Mouse (Mus musculus): ENCODE measurements around the gene Nptx1. TPM values are rescaled to one million over a fixed set of nuclear protein-coding genes. Genes with fewer than 3 reads are reported as not detected.

Nptx1 gene
- polyA plus RNA-seq (2015; fragmentation: Nextera tagmentation; extraction: Ambion mirVana) = 1.0 and 1.2 TPM in 2 replicates

GRCm38 (mm10) chr11:119547183-119547921 is at the start of gene Nptx1:
TSS of gene Nptx1 (minus strand) at chr11:119547753.
- ATAC-seq (ENCODE audit: low read depth) = 0 out of 2 replicates have a peak, but pooled peaks have one; percentile 18
- H3K27me3 ChIP-seq (ENCODE audit: control insufficient read depth, insufficient read depth, low read depth, low read length) = peaks cover 64% of the 10 kb centered on the region
- H3K9ac ChIP-seq (ENCODE audit: low read length) = peak within 1 kb of the TSS; percentile 63
- H3K4me1 ChIP-seq (replicated peaks; ENCODE audit: control insufficient read depth, insufficient read depth, low read length) = peaks cover 50% of the 10 kb centered on the region
- under 1% methylated on average over 80 of the region's 90 CpGs for WGBS
- H3K9me3 ChIP-seq (ENCODE audit: control insufficient read depth, low read length) = no peaks in the 10 kb centered on the region
- H3K4me2 ChIP-seq (ENCODE audit: low read depth, low read length) = peak within 1 kb of the TSS; percentile 99
- no peak within 1 kb of the TSS for H3K27ac ChIP-seq (ENCODE audit: low read length)
- H3K4me3 ChIP-seq (ENCODE audit: low read length) = peak within 1 kb of the TSS; percentile 58
- H3K36me3 ChIP-seq (ENCODE audit: control insufficient read depth, insufficient read depth, low read length) = no peaks in the 10 kb centered on the region

GRCm38 (mm10) chr11:119593966-119594365 is 46.4 kb upstream of the Nptx1 start:
- Histone ChIP-seq H3K4me3 (ENCODE audit: low read length) (no peak overlapping the region), H3K9ac (ENCODE audit: low read length) (no peak overlapping the region), H3K4me1 (replicated peaks; ENCODE audit: control insufficient read depth, insufficient read depth, low read length) (no peaks in the 10 kb centered on the region), H3K36me3 (ENCODE audit: control insufficient read depth, insufficient read depth, low read length) (no peaks in the 10 kb centered on the region), H3K27me3 (ENCODE audit: control insufficient read depth, insufficient read depth, low read depth, low read length) (no peaks in the 10 kb centered on the region), H3K4me2 (ENCODE audit: low read depth, low read length) (no peak overlapping the region), H3K9me3 (ENCODE audit: control insufficient read depth, low read length) (no peaks in the 10 kb centered on the region), H3K27ac (ENCODE audit: low read length) (no peak overlapping the region)
- WGBS = 25% methylated on average over 3 of the region's 3 CpGs
- peak; percentile 70; the same call in 1 of the 2 replicates for ATAC-seq (ENCODE audit: low read depth)

- H3K36me3 ChIP-seq (ENCODE audit: control insufficient read depth, insufficient read depth, low read length) = no peaks in the 10 kb centered on the region
- H3K4me1 ChIP-seq (replicated peaks; ENCODE audit: control insufficient read depth, insufficient read depth, low read length) = no peaks in the 10 kb centered on the region
- no peak overlapping the region for H3K4me3 ChIP-seq (ENCODE audit: low read length)
- 79% methylated on average over 7 of the region's 7 CpGs for WGBS
- no peak overlapping the region for H3K27ac ChIP-seq (ENCODE audit: low read length)
- H3K9me3 ChIP-seq (ENCODE audit: control insufficient read depth, low read length) = no peaks in the 10 kb centered on the region
- ATAC-seq (ENCODE audit: low read depth) = no peak
- no peaks in the 10 kb centered on the region for H3K27me3 ChIP-seq (ENCODE audit: control insufficient read depth, insufficient read depth, low read depth, low read length)
- no peak overlapping the region for H3K4me2 ChIP-seq (ENCODE audit: low read depth, low read length)
- H3K9ac ChIP-seq (ENCODE audit: low read length) = no peak overlapping the region
Measured at GRCm38 (mm10) chr11:119589242-119589641, 41.7 kb upstream of the Nptx1 start.

- H3K9me3 ChIP-seq (ENCODE audit: control insufficient read depth, low read length) = no peaks in the 10 kb centered on the region
- no peak for ATAC-seq (ENCODE audit: low read depth)
- WGBS = 21% methylated on average over 5 of the region's 5 CpGs
- no peaks in the 10 kb centered on the region for H3K36me3 ChIP-seq (ENCODE audit: control insufficient read depth, insufficient read depth, low read length)
- no peak overlapping the region for H3K4me2 ChIP-seq (ENCODE audit: low read depth, low read length)
- H3K4me3 ChIP-seq (ENCODE audit: low read length) = no peak overlapping the region
- H3K27ac ChIP-seq (ENCODE audit: low read length) = no peak overlapping the region
- H3K4me1 ChIP-seq (replicated peaks; ENCODE audit: control insufficient read depth, insufficient read depth, low read length) = no peaks in the 10 kb centered on the region
- no peak overlapping the region for H3K9ac ChIP-seq (ENCODE audit: low read length)
- H3K27me3 ChIP-seq (ENCODE audit: control insufficient read depth, insufficient read depth, low read depth, low read length) = no peaks in the 10 kb centered on the region
Measured at GRCm38 (mm10) chr11:119587112-119587511, 39.6 kb upstream of the Nptx1 start.

GRCm38 (mm10) chr11:119586511-119586910 is 39.0 kb upstream of the Nptx1 start:
- no peak overlapping the region for H3K27ac ChIP-seq (ENCODE audit: low read length)
- ATAC-seq (ENCODE audit: low read depth) = no peak

GRCm38 (mm10) chr11:119577721-119578120 is 30.2 kb upstream of the Nptx1 start:
- H3K4me2 ChIP-seq (ENCODE audit: low read depth, low read length) = no peak overlapping the region

More at GRCm38 (mm10) chr11:119586511-119586910, 39.0 kb upstream of the Nptx1 start:
- Histone ChIP-seq H3K9ac (ENCODE audit: low read length) (no peak overlapping the region), H3K4me2 (ENCODE audit: low read depth, low read length) (no peak overlapping the region), H3K27me3 (ENCODE audit: control insufficient read depth, insufficient read depth, low read depth, low read length) (no peaks in the 10 kb centered on the region), H3K9me3 (ENCODE audit: control insufficient read depth, low read length) (no peaks in the 10 kb centered on the region), H3K4me3 (ENCODE audit: low read length) (no peak overlapping the region), H3K36me3 (ENCODE audit: control insufficient read depth, insufficient read depth, low read length) (no peaks in the 10 kb centered on the region), H3K4me1 (replicated peaks; ENCODE audit: control insufficient read depth, insufficient read depth, low read length) (no peaks in the 10 kb centered on the region)
- 62% methylated on average over 4 of the region's 4 CpGs for WGBS

GRCm38 (mm10) chr11:119576855-119577254 is 29.3 kb upstream of the Nptx1 start:
- ATAC-seq (ENCODE audit: low read depth) = no peak
- H3K36me3 ChIP-seq (ENCODE audit: control insufficient read depth, insufficient read depth, low read length) = no peaks in the 10 kb centered on the region
- no peaks in the 10 kb centered on the region for H3K9me3 ChIP-seq (ENCODE audit: control insufficient read depth, low read length)
- H3K4me2 ChIP-seq (ENCODE audit: low read depth, low read length) = no peak overlapping the region
- no peak overlapping the region for H3K9ac ChIP-seq (ENCODE audit: low read length)
- H3K27ac ChIP-seq (ENCODE audit: low read length) = no peak overlapping the region
- WGBS = 6% methylated on average over 4 of the region's 4 CpGs
- no peaks in the 10 kb centered on the region for H3K27me3 ChIP-seq (ENCODE audit: control insufficient read depth, insufficient read depth, low read depth, low read length)
- no peak overlapping the region for H3K4me3 ChIP-seq (ENCODE audit: low read length)
- H3K4me1 ChIP-seq (replicated peaks; ENCODE audit: control insufficient read depth, insufficient read depth, low read length) = peaks cover 11% of the 10 kb centered on the region

More at GRCm38 (mm10) chr11:119577721-119578120, 30.2 kb upstream of the Nptx1 start:
- Histone ChIP-seq H3K36me3 (ENCODE audit: control insufficient read depth, insufficient read depth, low read length) (no peaks in the 10 kb centered on the region), H3K9ac (ENCODE audit: low read length) (no peak overlapping the region), H3K27ac (ENCODE audit: low read length) (no peak overlapping the region), H3K4me3 (ENCODE audit: low read length) (no peak overlapping the region), H3K27me3 (ENCODE audit: control insufficient read depth, insufficient read depth, low read depth, low read length) (no peaks in the 10 kb centered on the region), H3K9me3 (ENCODE audit: control insufficient read depth, low read length) (no peaks in the 10 kb centered on the region), H3K4me1 (replicated peaks; ENCODE audit: control insufficient read depth, insufficient read depth, low read length) (peaks cover 11% of the 10 kb centered on the region)
- no peak for ATAC-seq (ENCODE audit: low read depth)
- 86% methylated on average over 2 of the region's 2 CpGs for WGBS

GRCm38 (mm10) chr11:119572316-119573010 is 24.9 kb upstream of the Nptx1 start:
- Histone ChIP-seq H3K9ac (ENCODE audit: low read length) (no peak overlapping the region), H3K4me1 (replicated peaks; ENCODE audit: control insufficient read depth, insufficient read depth, low read length) (peaks cover 10% of the 10 kb centered on the region), H3K27me3 (ENCODE audit: control insufficient read depth, insufficient read depth, low read depth, low read length) (no peaks in the 10 kb centered on the region), H3K27ac (ENCODE audit: low read length) (no peak overlapping the region), H3K4me2 (ENCODE audit: low read depth, low read length) (no peak overlapping the region), H3K4me3 (ENCODE audit: low read length) (no peak overlapping the region), H3K9me3 (ENCODE audit: control insufficient read depth, low read length) (0 out of 2 replicates have a peak, but pooled peaks cover 2% of the 10 kb centered on the region), H3K36me3 (ENCODE audit: control insufficient read depth, insufficient read depth, low read length) (no peaks in the 10 kb centered on the region)
- WGBS = 55% methylated on average over 15 of the region's 15 CpGs
- ATAC-seq (ENCODE audit: low read depth) = no peak

GRCm38 (mm10) chr11:119566188-119566587 is 18.6 kb upstream of the Nptx1 start:
- H3K9me3 ChIP-seq (ENCODE audit: control insufficient read depth, low read length) = 0 out of 2 replicates have a peak, but pooled peaks cover 2% of the 10 kb centered on the region
- no peaks in the 10 kb centered on the region for H3K36me3 ChIP-seq (ENCODE audit: control insufficient read depth, insufficient read depth, low read length)
- no peak overlapping the region for H3K27ac ChIP-seq (ENCODE audit: low read length)
- no peaks in the 10 kb centered on the region for H3K4me1 ChIP-seq (replicated peaks; ENCODE audit: control insufficient read depth, insufficient read depth, low read length)
- no peak overlapping the region for H3K4me3 ChIP-seq (ENCODE audit: low read length)
- ATAC-seq (ENCODE audit: low read depth) = no peak
- H3K27me3 ChIP-seq (ENCODE audit: control insufficient read depth, insufficient read depth, low read depth, low read length) = peaks cover 5% of the 10 kb centered on the region; the same call in 1 of the 2 replicates
- no peak overlapping the region for H3K4me2 ChIP-seq (ENCODE audit: low read depth, low read length)
- WGBS = 55% methylated on average over 5 of the region's 5 CpGs
- H3K9ac ChIP-seq (ENCODE audit: low read length) = no peak overlapping the region

Measured in lung, embryonic 16.5 days (tissue).